Mouse (Mus musculus) MEL (cell line): ENCODE results near the gene Dpyd. TPM values are rescaled to one million over a fixed set of nuclear protein-coding genes. Genes with fewer than 3 reads are reported as not detected.

Source experiments
- DNase-seq: peaks from one replicate; pipeline ENCODE4 v3.0.0; 2011; ENCODE audit warnings: low read depth, low spot score
- H3K27ac ChIP-seq: 2 replicates; pipeline ENCODE4 v1.5.1; 2012; ENCODE audit warnings: low read depth, mild to moderate bottlenecking, control low read depth, low read length, moderate library complexity; ENCODE audit not compliant: control insufficient read depth
- H3K27me3 ChIP-seq, 2 experiments: fragments of 150-350 bp in 1 of 2; sonication (generic) in 1 of 2; 2 replicates each; pipeline ENCODE4 v1.6.1; 2012; ENCODE audit warnings: low read length in 2 of 2, mild to moderate bottlenecking in 2 of 2, improper control_type of control experiment in 1 of 2, moderate library complexity in 1 of 2; ENCODE audit not compliant: insufficient read depth in 2 of 2, control insufficient read depth in 1 of 2
- H3K36me3 ChIP-seq, 2 experiments: 2 replicates each; pipeline ENCODE4 v1.6.1; 2012 to 2014; ENCODE audit warnings: low read length in 2 of 2, improper control_type of control experiment in 1 of 2, inconsistent platforms in 1 of 2, mild to moderate bottlenecking in 1 of 2; ENCODE audit not compliant: insufficient read depth in 2 of 2, control insufficient read depth in 1 of 2
- H3K4me1 ChIP-seq, 2 experiments: fragments of 150-350 bp in 1 of 2; sonication (generic) in 1 of 2; 2 replicates each; pipeline ENCODE4 v1.6.1; 2012; ENCODE audit warnings: low read length in 2 of 2, improper control_type of control experiment in 1 of 2, mild to moderate bottlenecking in 1 of 2; ENCODE audit not compliant: insufficient read depth in 2 of 2, control insufficient read depth in 1 of 2
- H3K4me3 ChIP-seq, 2 experiments: fragments of 150-350 bp in 1 of 2; sonication (generic) in 1 of 2; 2 replicates each; pipeline ENCODE4 v1.5.1; 2012; ENCODE audit warnings: low read depth in 2 of 2, low read length in 2 of 2, mild to moderate bottlenecking in 2 of 2, moderate library complexity in 2 of 2, control low read depth in 1 of 2, improper control_type of control experiment in 1 of 2; ENCODE audit not compliant: control insufficient read depth in 1 of 2, insufficient read depth in 1 of 2
- H3K79me2 ChIP-seq: 2 replicates; pipeline ENCODE4 v1.6.1; 2012; ENCODE audit warnings: mild to moderate bottlenecking, low read length, moderate library complexity; ENCODE audit not compliant: control insufficient read depth, poor library complexity, insufficient read depth
- H3K9ac ChIP-seq: 2 replicates; pipeline ENCODE4 v1.6.1; 2012; ENCODE audit warnings: low read depth, mild to moderate bottlenecking, control low read depth, low read length, moderate library complexity; ENCODE audit not compliant: control insufficient read depth, poor library complexity, severe bottlenecking
- H3K9me3 ChIP-seq: fragments of 150-350 bp; sonication (generic); replicated peaks from 2 replicates; pipeline ENCODE4 v1.6.1; 2012; ENCODE audit warnings: mild to moderate bottlenecking, low read length, improper control_type of control experiment, moderate library complexity; ENCODE audit not compliant: insufficient read depth
- BHLHE40 ChIP-seq: IDR thresholded peaks from 2 replicates; pipeline ENCODE4 v1.6.1; 2012; ENCODE audit warnings: low read depth, mild to moderate bottlenecking, inconsistent platforms, low read length, improper control_type of control experiment, borderline replicate concordance
- CHD1 ChIP-seq: IDR thresholded peaks from 2 replicates; pipeline ENCODE4 v1.6.1; 2012; ENCODE audit warnings: low read depth, mild to moderate bottlenecking, inconsistent platforms, low read length, improper control_type of control experiment
- CHD2 ChIP-seq: IDR thresholded peaks from 2 replicates; pipeline ENCODE4 v1.6.1; 2011; ENCODE audit warnings: low read length, improper control_type of control experiment
- ELF1 ChIP-seq: IDR thresholded peaks from 2 replicates; pipeline ENCODE4 v1.6.1; 2014; ENCODE audit warnings: low read depth, mild to moderate bottlenecking, inconsistent platforms, low read length, improper control_type of control experiment, moderate library complexity
- ETS1 ChIP-seq: IDR thresholded peaks from 2 replicates; pipeline ENCODE4 v1.6.1; 2012; ENCODE audit warnings: low read depth, mild to moderate bottlenecking, inconsistent platforms, low read length, improper control_type of control experiment, moderate library complexity
- HCFC1 ChIP-seq: IDR thresholded peaks from 2 replicates; pipeline ENCODE4 v1.6.1; 2012; ENCODE audit warnings: low read depth, mild to moderate bottlenecking, inconsistent platforms, low read length, improper control_type of control experiment, moderate library complexity
- KAT2A ChIP-seq: conservative IDR thresholded peaks from 2 replicates; pipeline ENCODE4 v1.6.1; 2012; ENCODE audit warnings: low read depth, low read length, improper control_type of control experiment, inconsistent platforms
- MAX ChIP-seq: IDR thresholded peaks from 2 replicates; pipeline ENCODE4 v1.6.1; 2011; ENCODE audit warnings: low read length, improper control_type of control experiment
- MAZ ChIP-seq: IDR thresholded peaks from 2 replicates; pipeline ENCODE4 v1.6.1; 2012; ENCODE audit warnings: low read depth, mild to moderate bottlenecking, inconsistent platforms, low read length, improper control_type of control experiment
- MXI1 ChIP-seq: IDR thresholded peaks from 2 replicates; pipeline ENCODE4 v1.6.1; 2011; ENCODE audit warnings: mild to moderate bottlenecking, low read depth, low read length, improper control_type of control experiment
- NELFE ChIP-seq: IDR thresholded peaks from 2 replicates; pipeline ENCODE4 v1.6.1; 2011; ENCODE audit warnings: low read depth, low read length, improper control_type of control experiment
- POLR2A ChIP-seq, 2 experiments: IDR thresholded peaks; 2 replicates each; pipeline ENCODE4 v1.6.1; 2011 to 2012; ENCODE audit warnings: low read length in 2 of 2, mild to moderate bottlenecking in 2 of 2, control low read depth in 1 of 2, improper control_type of control experiment in 1 of 2, low read depth in 1 of 2, moderate library complexity in 1 of 2; ENCODE audit not compliant: control insufficient read depth in 1 of 2, insufficient read depth in 1 of 2, poor library complexity in 1 of 2
- POLR2AphosphoS2 ChIP-seq: IDR thresholded peaks from 2 replicates; pipeline ENCODE4 v1.6.1; 2011; ENCODE audit warnings: low read length, improper control_type of control experiment
- UBTF ChIP-seq: IDR thresholded peaks from 2 replicates; pipeline ENCODE4 v1.6.1; 2012; ENCODE audit warnings: low read depth, mild to moderate bottlenecking, inconsistent platforms, low read length, improper control_type of control experiment, moderate library complexity, borderline replicate concordance; ENCODE audit not compliant: insufficient read depth
- USF2 ChIP-seq, 2 experiments: IDR thresholded peaks; 2 replicates each; pipeline ENCODE4 v1.6.1; 2011 to 2012; ENCODE audit warnings: improper control_type of control experiment in 2 of 2, low read length in 2 of 2, borderline replicate concordance in 1 of 2, inconsistent platforms in 1 of 2, low read depth in 1 of 2, mild to moderate bottlenecking in 1 of 2; ENCODE audit not compliant: insufficient read depth in 1 of 2
- polyA plus RNA-seq, 2 experiments: library from polyadenylated mRNA; stranded (reverse) in 1 of 2; unstranded in 1 of 2; fragments of >175 nt in 1 of 2; fragments of >200 nt in 1 of 2; gene quantifications; 2 replicates each; pipeline versions ENCODE4 v1.2.1 to v1.2.4; 2012; ENCODE audit warnings: low replicate concordance in 2 of 2, low read depth in 1 of 2; ENCODE audit not compliant: insufficient read length in 2 of 2, insufficient read depth in 1 of 2, missing spikeins in 1 of 2
- total RNA-seq: library from RNA; depleted of rRNA; stranded (reverse); fragments of 300-350 nt; gene quantifications from 2 replicates; pipeline ENCODE4 v1.2.3, GENCODE M21; 2012

Dpyd gene
- total and polyA plus RNA-seq, 3 experiments: not detected

DNA sequence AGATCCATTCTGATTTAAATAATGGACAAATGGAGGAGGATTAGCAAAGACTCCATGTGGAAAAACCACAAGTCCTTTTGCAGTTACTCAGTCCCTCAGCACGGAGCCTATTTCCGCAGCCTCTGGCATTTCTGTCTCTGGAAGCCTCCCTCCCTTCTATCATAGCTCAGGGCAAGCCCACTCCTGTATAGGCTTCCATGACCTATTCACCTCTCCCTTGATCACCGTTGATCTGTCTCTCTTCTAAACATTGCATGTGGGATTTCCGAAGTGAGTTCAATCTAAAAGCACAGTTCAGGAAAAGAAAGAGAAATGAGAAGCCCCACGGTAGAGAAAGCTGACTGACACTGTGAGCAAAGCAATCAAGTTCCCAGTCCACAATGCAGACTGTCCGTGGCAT is 20.2 kb upstream of the Dpyd start:
- H3K9me3 ChIP-seq: no peaks in the 10 kb centered on the region
- TF ChIP-seq POLR2A (IDR thresholded peaks at IDR 0.05; ENCODE audit: control insufficient read depth in 1 of 2, insufficient read depth in 1 of 2, low read depth in 1 of 2, low read length in 2 of 2, poor library complexity in 1 of 2): no peak
- TF ChIP-seq CHD2: no peak
- TF ChIP-seq POLR2AphosphoS2: no peak
- no peak for TF ChIP-seq MAZ
- TF ChIP-seq ELF1: no peak
- TF ChIP-seq BHLHE40: no peak
- TF ChIP-seq NELFE: no peak
- H3K4me3 ChIP-seq: no peak overlapping the region
- DNase-seq: no peak
- no peaks in the 10 kb centered on the region for H3K4me1 ChIP-seq
- no peaks in the 10 kb centered on the region for H3K27me3 ChIP-seq
- no peaks in the 10 kb centered on the region for H3K36me3 ChIP-seq
- H3K9ac ChIP-seq: no peak overlapping the region
- no peaks in the 10 kb centered on the region for H3K79me2 ChIP-seq
- no peak overlapping the region for H3K27ac ChIP-seq

DNA sequence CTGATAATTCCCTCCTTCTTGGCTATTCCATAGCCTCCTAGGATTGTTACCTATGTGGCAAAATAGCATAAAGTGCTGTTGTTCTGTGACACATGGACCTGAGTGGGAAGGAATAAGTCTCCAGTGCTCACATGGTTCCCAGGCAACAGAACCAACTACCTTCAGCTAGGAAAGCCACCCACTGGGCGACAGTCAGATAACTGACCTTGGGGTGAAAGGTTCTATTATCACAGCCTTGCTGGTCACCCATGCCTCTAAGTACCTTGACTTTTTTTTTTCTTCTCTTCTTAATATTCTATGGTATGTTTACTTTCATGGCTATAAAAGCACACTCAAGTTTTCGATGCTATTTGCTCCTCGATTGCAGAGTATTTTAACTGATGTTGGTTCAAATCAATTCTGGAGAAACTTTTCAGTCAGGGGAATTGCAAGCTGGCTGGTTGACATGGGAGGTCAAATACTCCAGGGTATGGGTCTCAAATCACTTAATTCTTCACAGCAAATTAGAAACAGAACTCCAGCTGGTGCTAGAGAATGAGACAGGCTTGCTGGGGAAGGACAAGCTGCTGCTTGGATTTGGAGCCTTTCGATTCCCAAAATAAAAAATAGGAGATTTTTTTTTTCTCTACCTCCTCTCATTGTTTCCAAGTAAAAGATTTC is 14.2 kb upstream of the Dpyd start:
- no peaks in the 10 kb centered on the region for H3K4me1 ChIP-seq
- H3K27ac ChIP-seq: no peak overlapping the region
- no peaks in the 10 kb centered on the region for H3K36me3 ChIP-seq
- TF ChIP-seq KAT2A: no peak
- TF ChIP-seq CHD2: no peak
- TF ChIP-seq USF2 (IDR thresholded peaks at IDR 0.05; ENCODE audit: borderline replicate concordance in 1 of 2, insufficient read depth in 1 of 2, low read depth in 1 of 2, low read length in 2 of 2): no peak
- TF ChIP-seq MXI1: no peak
- no peak for TF ChIP-seq BHLHE40
- TF ChIP-seq ELF1: no peak
- TF ChIP-seq HCFC1: no peak
- TF ChIP-seq MAZ: no peak
- TF ChIP-seq UBTF: no peak
- no peak for TF ChIP-seq POLR2AphosphoS2
- no peak for TF ChIP-seq CHD1
- TF ChIP-seq ETS1: no peak
- no peak for TF ChIP-seq MAX
- TF ChIP-seq, all 39 proteins: peak for 0
- H3K79me2 ChIP-seq: no peaks in the 10 kb centered on the region
- no peaks in the 10 kb centered on the region for H3K9me3 ChIP-seq
- H3K9ac ChIP-seq: no peak overlapping the region
- no peak overlapping the region for H3K4me3 ChIP-seq
- no peaks in the 10 kb centered on the region for H3K27me3 ChIP-seq
- DNase-seq: no peak
